In the genomic region with DNA sequence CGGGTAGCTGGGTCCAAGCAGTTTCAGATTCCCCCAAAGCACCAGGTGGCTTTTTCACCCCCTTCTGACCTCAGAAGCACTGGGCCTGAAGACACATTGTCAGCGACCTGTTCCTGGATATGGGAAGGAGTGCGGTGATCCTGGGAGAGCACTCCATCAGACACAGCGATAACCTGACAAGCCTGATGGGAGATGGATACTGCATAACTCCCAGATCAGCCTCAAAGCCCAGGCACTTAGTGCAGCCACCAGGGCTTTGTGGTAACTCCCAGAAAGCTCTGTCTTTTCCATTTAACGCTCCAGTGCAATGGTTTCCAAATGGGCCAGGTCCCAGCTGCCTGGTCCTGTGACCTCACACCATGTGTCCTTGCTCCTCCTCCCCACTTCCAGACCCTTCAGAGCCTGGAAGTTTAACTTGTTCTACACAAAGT, we compare ENCODE assay signal across 14 mouse cellular contexts.
DNase-seq lines count a peak whose midpoint lies in the region; ATAC-seq lines count a peak whose summit lies in the region.
"Had no signal": no experiment of that assay in that cellular context is flagged by ENCODE, and none has a peak within 500 bp of the region (broad histone marks: within the 10 kb centered on the region; RNA-seq: fewer than 3 reads in every experiment).

No protein-coding gene starts in this region.

- H3K36me3 ChIP-seq in hindbrain, embryonic 10.5 days: no peaks in the 10 kb centered on the region
- no peaks in the 10 kb centered on the region for H3K36me3 ChIP-seq in hindbrain, embryonic 14.5 days (replicated peaks; ENCODE audit: control insufficient read depth, insufficient read depth)
- H3K36me3 ChIP-seq in midbrain, embryonic 10.5 days: no peaks in the 10 kb centered on the region
- H3K36me3 ChIP-seq in midbrain, embryonic 14.5 days (ENCODE audit: control insufficient read depth, insufficient read depth, low read length): no peaks in the 10 kb centered on the region
- H3K36me3 ChIP-seq in neural tube, embryonic 14.5 days (ENCODE audit: control insufficient read depth, insufficient read depth, low read length): no peaks in the 10 kb centered on the region
- H3K36me3 ChIP-seq: liver, embryonic 13.5 days had no signal

- WGBS in hindbrain, embryonic 10.5 days: 46% methylated on average over 5 of the region's 5 CpGs
- 33% methylated on average over 5 of the region's 5 CpGs for WGBS in hindbrain, embryonic 14.5 days
- 56% methylated on average over 5 of the region's 5 CpGs for WGBS in midbrain, embryonic 10.5 days
- WGBS in midbrain, embryonic 14.5 days: 46% methylated on average over 5 of the region's 5 CpGs
- 25% methylated on average over 5 of the region's 5 CpGs for WGBS in neural tube, embryonic 14.5 days

- no peak overlapping the region for H3K4me3 ChIP-seq in hindbrain, embryonic 10.5 days
- no peak overlapping the region for H3K4me3 ChIP-seq in hindbrain, embryonic 14.5 days (replicated peaks; ENCODE audit: low read length)
- no peak overlapping the region for H3K4me3 ChIP-seq in midbrain, embryonic 10.5 days
- H3K4me3 ChIP-seq in midbrain, embryonic 14.5 days (replicated peaks; ENCODE audit: low read depth, low read length): no peak overlapping the region
- H3K4me3 ChIP-seq in neural tube, embryonic 14.5 days (ENCODE audit: low read depth, low read length): no peak overlapping the region
- H3K4me3 ChIP-seq: erythroblast, embryonic 14.5 days; liver, embryonic 13.5 days had no signal

- peaks cover 6% of the 10 kb centered on the region; the same call in 1 of the 2 replicates for H3K9me3 ChIP-seq in hindbrain, embryonic 10.5 days
- H3K9me3 ChIP-seq in hindbrain, embryonic 14.5 days (ENCODE audit: control insufficient read depth, low read length): 0 out of 2 replicates have a peak, but pooled peaks cover 6% of the 10 kb centered on the region
- H3K9me3 ChIP-seq in midbrain, embryonic 10.5 days (replicated peaks): no peaks in the 10 kb centered on the region
- H3K9me3 ChIP-seq in midbrain, embryonic 14.5 days (ENCODE audit: control insufficient read depth, low read length): no peaks in the 10 kb centered on the region
- H3K9me3 ChIP-seq in neural tube, embryonic 14.5 days (ENCODE audit: control insufficient read depth, low read length): peaks cover 3% of the 10 kb centered on the region; the same call in 1 of the 2 replicates
- H3K9me3 ChIP-seq: liver, embryonic 13.5 days had no signal

- peaks cover 30% of the 10 kb centered on the region for H3K4me1 ChIP-seq in hindbrain, embryonic 10.5 days (replicated peaks)
- no peaks in the 10 kb centered on the region for H3K4me1 ChIP-seq in hindbrain, embryonic 14.5 days (replicated peaks; ENCODE audit: control insufficient read depth, insufficient read depth, low read length)
- peaks cover 29% of the 10 kb centered on the region for H3K4me1 ChIP-seq in midbrain, embryonic 10.5 days
- no peaks in the 10 kb centered on the region for H3K4me1 ChIP-seq in midbrain, embryonic 14.5 days (ENCODE audit: control insufficient read depth, insufficient read depth, low read length)
- H3K4me1 ChIP-seq in neural tube, embryonic 14.5 days (ENCODE audit: control insufficient read depth, insufficient read depth, low read length): no peaks in the 10 kb centered on the region
- H3K4me1 ChIP-seq: liver, embryonic 13.5 days had no signal

- H3K27me3 ChIP-seq in hindbrain, embryonic 10.5 days (ENCODE audit: insufficient read depth, poor library complexity, severe bottlenecking): no peaks in the 10 kb centered on the region
- H3K27me3 ChIP-seq in hindbrain, embryonic 14.5 days (ENCODE audit: control insufficient read depth, insufficient read depth, low read length): no peaks in the 10 kb centered on the region
- H3K27me3 ChIP-seq in midbrain, embryonic 10.5 days (ENCODE audit: low read depth, poor library complexity, severe bottlenecking): no peaks in the 10 kb centered on the region
- H3K27me3 ChIP-seq in midbrain, embryonic 14.5 days (ENCODE audit: control insufficient read depth, insufficient read depth, low read length): no peaks in the 10 kb centered on the region
- no peaks in the 10 kb centered on the region for H3K27me3 ChIP-seq in neural tube, embryonic 14.5 days (ENCODE audit: control insufficient read depth, insufficient read depth, low read length)
- H3K27me3 ChIP-seq: liver, embryonic 13.5 days had no signal

- H3K9ac ChIP-seq in hindbrain, embryonic 14.5 days: no peak overlapping the region
- H3K9ac ChIP-seq in midbrain, embryonic 14.5 days (replicated peaks; ENCODE audit: low read length): no peak overlapping the region
- no peak overlapping the region for H3K9ac ChIP-seq in neural tube, embryonic 14.5 days (replicated peaks; ENCODE audit: low read depth, low read length)
- H3K9ac ChIP-seq: liver, embryonic 13.5 days had no signal

- ATAC-seq in hindbrain, embryonic 14.5 days (ENCODE audit: low FRiP score): no peak
- no peak for ATAC-seq in midbrain, embryonic 14.5 days (ENCODE audit: low FRiP score, low TSS enrichment)
- ATAC-seq in neural tube, embryonic 14.5 days (ENCODE audit: low read depth): peak; percentile 54; the same call in 1 of the 2 replicates
- ATAC-seq: inflammation-experienced regulatory T-cells, adult 6 months had no signal

- no peak overlapping the region for H3K27ac ChIP-seq in hindbrain, embryonic 10.5 days
- H3K27ac ChIP-seq in hindbrain, embryonic 14.5 days: no peak overlapping the region
- H3K27ac ChIP-seq in midbrain, embryonic 10.5 days (replicated peaks): 0 out of 2 replicates have a peak overlapping the region, but pooled peaks have one; percentile 52
- H3K27ac ChIP-seq in midbrain, embryonic 14.5 days (replicated peaks; ENCODE audit: low read depth, low read length): no peak overlapping the region
- H3K27ac ChIP-seq in neural tube, embryonic 14.5 days (ENCODE audit: low read depth, low read length): no peak overlapping the region
- H3K27ac ChIP-seq: liver, embryonic 13.5 days had no signal

- no peak overlapping the region for H3K4me2 ChIP-seq in hindbrain, embryonic 14.5 days (replicated peaks)
- no peak overlapping the region for H3K4me2 ChIP-seq in midbrain, embryonic 14.5 days (ENCODE audit: low read length)
- H3K4me2 ChIP-seq in neural tube, embryonic 14.5 days (ENCODE audit: low read depth, low read length): no peak overlapping the region
- H3K4me2 ChIP-seq: heart, embryonic 11.5 days; liver, embryonic 13.5 days had no signal

- peak; percentile 10 for DNase-seq in hindbrain, embryonic 10.5 days (ENCODE audit: low spot score)
- no peak for DNase-seq in hindbrain, embryonic 14.5 days (ENCODE audit: low spot score)
- DNase-seq in midbrain, embryonic 10.5 days (ENCODE audit: low spot score): no peak
- DNase-seq in midbrain, embryonic 14.5 days: no peak
- peak; percentile 30 for DNase-seq in hindlimb bud, embryonic 11.5 days (ENCODE audit: extremely low spot score, low read depth, low spot score)
- no peak for DNase-seq in frontal cortex, postnatal 25 days (ENCODE audit: low spot score in 2 of 2)
- no peak for DNase-seq in adipocyte (ENCODE audit: low spot score)
- DNase-seq: cerebellum, adult 18-20 months; liver, embryonic 13.5 days; right cerebral cortex, postnatal 25 days had no signal

Comparison
In these comparisons a context has a peak if more than half of its experiments do, and no peak if none do; other contexts are left out.
1. DNase-seq: peak in hindbrain, embryonic 10.5 days (single experiment) and hindlimb bud, embryonic 11.5 days (single experiment); none in hindbrain, embryonic 14.5 days (single experiment), midbrain, embryonic 10.5 days (single experiment), midbrain, embryonic 14.5 days (single experiment), frontal cortex, postnatal 25 days (0 of 2) and adipocyte (single experiment).